Mouse (Mus musculus): Measurements from ENCODE around the gene Cela3a. TPM values are rescaled to one million over a fixed set of nuclear protein-coding genes. Genes with fewer than 3 reads are reported as not detected.

Cela3a gene
- total and polyA plus RNA-seq, 2 experiments from 2014 or later = not detected

- 81% methylated on average over 19 of the region's 19 CpGs for WGBS
- no peaks in the 10 kb centered on the region for H3K36me3 ChIP-seq (ENCODE audit: insufficient read depth, low read length)
- no peaks in the 10 kb centered on the region for H3K27me3 ChIP-seq (ENCODE audit: insufficient read depth, low read length)
- ATAC-seq (no peak), DNase-seq (ENCODE audit: low spot score) (no peak)
- H3K9me3 ChIP-seq (ENCODE audit: low read length) = no peaks in the 10 kb centered on the region
- no peak overlapping the region for H3K4me2 ChIP-seq (ENCODE audit: low read depth, low read length)
- no peaks in the 10 kb centered on the region; the same call in 1 of the 2 replicates for H3K4me1 ChIP-seq (ENCODE audit: insufficient read depth, low read length)
- no peak overlapping the region for H3K4me3 ChIP-seq (ENCODE audit: low read length)
- no peak overlapping the region for H3K27ac ChIP-seq
- no peak overlapping the region for H3K9ac ChIP-seq (replicated peaks; ENCODE audit: low read length)
- no peak for TF ChIP-seq CTCF (IDR thresholded peaks at IDR 0.05; ENCODE audit: low read depth)
Observed at GRCm38 (mm10) chr4:137365356-137366062, 44.1 kb downstream of the Cela3a start.

GRCm38 (mm10) chr4:137364826-137365225 lies 44.8 kb downstream of the Cela3a start:
- no peak for TF ChIP-seq CTCF (IDR thresholded peaks at IDR 0.05; ENCODE audit: low read depth)
- Histone ChIP-seq H3K4me1 (ENCODE audit: insufficient read depth, low read length) (no peaks in the 10 kb centered on the region), H3K9ac (replicated peaks; ENCODE audit: low read length) (no peak overlapping the region), H3K27ac (no peak overlapping the region), H3K36me3 (ENCODE audit: insufficient read depth, low read length) (no peaks in the 10 kb centered on the region), H3K27me3 (ENCODE audit: insufficient read depth, low read length) (no peaks in the 10 kb centered on the region), H3K4me3 (ENCODE audit: low read length) (no peak overlapping the region), H3K9me3 (ENCODE audit: low read length) (no peaks in the 10 kb centered on the region), H3K4me2 (ENCODE audit: low read depth, low read length) (no peak overlapping the region)
- no peak for DNase-seq (ENCODE audit: low spot score)
- no peak for ATAC-seq
- 87% methylated on average over 6 of the region's 6 CpGs for WGBS

GRCm38 (mm10) chr4:137360996-137361395 lies 48.6 kb downstream of the Cela3a start:
- Histone ChIP-seq H3K9me3 (ENCODE audit: low read length) (no peaks in the 10 kb centered on the region), H3K27ac (no peak overlapping the region), H3K9ac (replicated peaks; ENCODE audit: low read length) (no peak overlapping the region), H3K4me2 (ENCODE audit: low read depth, low read length) (no peak overlapping the region), H3K36me3 (ENCODE audit: insufficient read depth, low read length) (no peaks in the 10 kb centered on the region), H3K27me3 (ENCODE audit: insufficient read depth, low read length) (no peaks in the 10 kb centered on the region), H3K4me3 (ENCODE audit: low read length) (no peak overlapping the region), H3K4me1 (ENCODE audit: insufficient read depth, low read length) (no peaks in the 10 kb centered on the region)
- no peak for ATAC-seq
- no peak for TF ChIP-seq CTCF (IDR thresholded peaks at IDR 0.05; ENCODE audit: low read depth)
- 69% methylated on average over 3 of the region's 3 CpGs for WGBS
- DNase-seq (ENCODE audit: low spot score) = no peak

- H3K27ac ChIP-seq = no peak overlapping the region
- H3K9me3 ChIP-seq (ENCODE audit: low read length) = no peaks in the 10 kb centered on the region
- DNase-seq (ENCODE audit: low spot score) (no peak), ATAC-seq (no peak)
- H3K9ac ChIP-seq (replicated peaks; ENCODE audit: low read length) = no peak overlapping the region
- no peaks in the 10 kb centered on the region for H3K36me3 ChIP-seq (ENCODE audit: insufficient read depth, low read length)
- 62% methylated on average over 14 of the region's 14 CpGs for WGBS
- H3K4me2 ChIP-seq (ENCODE audit: low read depth, low read length) = no peak overlapping the region
- no peaks in the 10 kb centered on the region for H3K27me3 ChIP-seq (ENCODE audit: insufficient read depth, low read length)
- no peak for TF ChIP-seq CTCF (IDR thresholded peaks at IDR 0.05; ENCODE audit: low read depth)
- peaks cover 11% of the 10 kb centered on the region; the same call in 1 of the 2 replicates for H3K4me1 ChIP-seq (ENCODE audit: insufficient read depth, low read length)
- no peak overlapping the region for H3K4me3 ChIP-seq (ENCODE audit: low read length)
Observed at GRCm38 (mm10) chr4:137358291-137359002, 51.1 kb downstream of the Cela3a start.

GRCm38 (mm10) chr4:137357517-137358254 lies 51.9 kb downstream of the Cela3a start, which contains the start of gene Cdc42:
Gene Cdc42, minus strand, starts transcription at chr4:137357720.
- WGBS = under 1% methylated on average over 36 of the region's 44 CpGs
- TF ChIP-seq CTCF (IDR thresholded peaks at IDR 0.05; ENCODE audit: low read depth) = no peak
- peak within 1 kb of the TSS; percentile 99 for H3K4me3 ChIP-seq (ENCODE audit: low read length)
- peak; percentile 98 for ATAC-seq
- no peaks in the 10 kb centered on the region for H3K36me3 ChIP-seq (ENCODE audit: insufficient read depth, low read length)
- peak within 1 kb of the TSS; percentile 98 for H3K27ac ChIP-seq
- no peaks in the 10 kb centered on the region for H3K9me3 ChIP-seq (ENCODE audit: low read length)
- peak within 1 kb of the TSS; percentile 100 for H3K9ac ChIP-seq (replicated peaks; ENCODE audit: low read length)
- DNase-seq (ENCODE audit: low spot score) = peak; percentile 97
- peaks cover 14% of the 10 kb centered on the region; the same call in 1 of the 2 replicates for H3K4me1 ChIP-seq (ENCODE audit: insufficient read depth, low read length)
- peak within 1 kb of the TSS; percentile 76 for H3K4me2 ChIP-seq (ENCODE audit: low read depth, low read length)
- no peaks in the 10 kb centered on the region for H3K27me3 ChIP-seq (ENCODE audit: insufficient read depth, low read length)

GRCm38 (mm10) chr4:137356674-137357510 lies 52.7 kb downstream of the Cela3a start:
- Histone ChIP-seq H3K9me3 (ENCODE audit: low read length) (no peaks in the 10 kb centered on the region), H3K4me2 (ENCODE audit: low read depth, low read length) (peak overlapping the region; percentile 76), H3K36me3 (ENCODE audit: insufficient read depth, low read length) (no peaks in the 10 kb centered on the region), H3K4me3 (ENCODE audit: low read length) (peak overlapping the region; percentile 99), H3K4me1 (ENCODE audit: insufficient read depth, low read length) (peaks cover 16% of the 10 kb centered on the region; the same call in 1 of the 2 replicates), H3K9ac (replicated peaks; ENCODE audit: low read length) (peak overlapping the region; percentile 100), H3K27me3 (ENCODE audit: insufficient read depth, low read length) (no peaks in the 10 kb centered on the region), H3K27ac (peak overlapping the region; percentile 98)
- WGBS = 2% methylated on average over 22 of the region's 90 CpGs
- TF ChIP-seq CTCF (IDR thresholded peaks at IDR 0.05; ENCODE audit: low read depth) = no peak
- peak; percentile 71 for DNase-seq (ENCODE audit: low spot score)
- ATAC-seq = peak; percentile 81

Other genes starting within 250 kb of the Cela3a start
- gene Wnt4, start 132.3 kb downstream of the Cela3a start, total RNA-seq (2014; rRNA removed) = 3.1 and 3.8 TPM in 2 replicates
- gene Wnt4, start 132.3 kb downstream of the Cela3a start, polyA plus RNA-seq (2015; fragmentation: Nextera tagmentation; extraction: Ambion mirVana) = 3.2 and 3.4 TPM in 2 replicates
- 394 and 490 TPM in 2 replicates for gene Cdc42, start 52.1 kb downstream of the Cela3a start, total RNA-seq (2014; rRNA removed)
- gene Cdc42, start 52.1 kb downstream of the Cela3a start, polyA plus RNA-seq (2015; fragmentation: Nextera tagmentation; extraction: Ambion mirVana) = 1,008 and 1,049 TPM in 2 replicates
- gene Cela3b, start 20.7 kb upstream of the Cela3a start, total RNA-seq (2014; rRNA removed) = not detected in 2 replicates
- not detected in 2 replicates for gene Cela3b, start 20.7 kb upstream of the Cela3a start, polyA plus RNA-seq (2015; fragmentation: Nextera tagmentation; extraction: Ambion mirVana)
- not detected in 2 replicates for gene 1700013G24Rik, start 43.5 kb upstream of the Cela3a start, total RNA-seq (2014; rRNA removed)
- not detected in 2 replicates for gene 1700013G24Rik, start 43.5 kb upstream of the Cela3a start, polyA plus RNA-seq (2015; fragmentation: Nextera tagmentation; extraction: Ambion mirVana)
- gene Hspg2, start 59.0 kb upstream of the Cela3a start, total RNA-seq (2014; rRNA removed) = 37.8 and 39.2 TPM in 2 replicates
- gene Hspg2, start 59.0 kb upstream of the Cela3a start, polyA plus RNA-seq (2015; fragmentation: Nextera tagmentation; extraction: Ambion mirVana) = 3.5 and 3.7 TPM in 2 replicates
- not detected in 2 replicates for gene Ldlrad2, start 164.8 kb upstream of the Cela3a start, total RNA-seq (2014; rRNA removed)
- 0.40 TPM in 1 of 2 replicates, not detected in the other for gene Ldlrad2, start 164.8 kb upstream of the Cela3a start, polyA plus RNA-seq (2015; fragmentation: Nextera tagmentation; extraction: Ambion mirVana)
- 61.8 and 63.8 TPM in 2 replicates for gene Usp48, start 184.0 kb upstream of the Cela3a start, total RNA-seq (2014; rRNA removed)
- gene Usp48, start 184.0 kb upstream of the Cela3a start, polyA plus RNA-seq (2015; fragmentation: Nextera tagmentation; extraction: Ambion mirVana) = 43.9 and 45.6 TPM in 2 replicates